Mouse (Mus musculus): ENCODE data around the gene Cnst. TPM values are rescaled to one million over a fixed set of nuclear protein-coding genes. Genes with fewer than 3 reads are reported as not detected.
A peak's percentile ranks its signal among the peaks of the same experiment; 100 is the strongest.

Gene Cnst
- polyA plus RNA-seq, 1 experiment from 2014 or later, result 27.5 TPM

DNA sequence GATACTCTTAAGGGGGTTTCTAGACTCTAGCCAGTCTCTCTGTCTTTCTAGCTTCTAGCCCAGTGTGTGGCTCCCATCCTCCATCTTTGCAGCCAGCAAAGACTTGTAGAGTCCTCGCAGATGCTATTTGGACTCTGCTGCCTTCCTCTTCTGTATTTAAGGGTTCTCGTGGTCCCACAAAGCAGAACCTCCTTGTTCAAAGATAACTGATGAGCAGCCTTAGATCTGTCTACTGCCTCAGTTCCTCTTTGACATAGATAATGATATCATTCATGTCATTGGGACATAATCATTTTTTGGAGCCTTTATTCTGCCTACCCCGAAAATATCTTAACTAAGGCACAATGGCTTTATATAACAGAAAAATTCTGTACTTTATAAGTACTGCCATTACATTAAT lies 36.9 kb downstream of the Cnst start:
- no peaks in the 10 kb centered on the region for H3K27me3 ChIP-seq (ENCODE audit: control insufficient read depth, insufficient read depth, low read length)
- H3K9me3 ChIP-seq (ENCODE audit: control insufficient read depth, low read length), result no peaks in the 10 kb centered on the region
- no peak overlapping the region for H3K27ac ChIP-seq (ENCODE audit: low read depth, low read length)
- peaks cover 7% of the 10 kb centered on the region; the same call in 1 of the 2 replicates for H3K36me3 ChIP-seq (ENCODE audit: control insufficient read depth, insufficient read depth, low read length)
- H3K4me1 ChIP-seq (ENCODE audit: control insufficient read depth, insufficient read depth, low read length), result peaks cover 9% of the 10 kb centered on the region; the same call in 1 of the 2 replicates
- no peak for ATAC-seq (ENCODE audit: low read depth)
- H3K9ac ChIP-seq (replicated peaks; ENCODE audit: low read depth, low read length), result no peak overlapping the region
- H3K4me3 ChIP-seq (ENCODE audit: low read depth, low read length), result no peak overlapping the region
- 92% methylated on average over 3 of the region's 3 CpGs for WGBS
- no peak overlapping the region for H3K4me2 ChIP-seq (ENCODE audit: low read depth, low read length)

DNA sequence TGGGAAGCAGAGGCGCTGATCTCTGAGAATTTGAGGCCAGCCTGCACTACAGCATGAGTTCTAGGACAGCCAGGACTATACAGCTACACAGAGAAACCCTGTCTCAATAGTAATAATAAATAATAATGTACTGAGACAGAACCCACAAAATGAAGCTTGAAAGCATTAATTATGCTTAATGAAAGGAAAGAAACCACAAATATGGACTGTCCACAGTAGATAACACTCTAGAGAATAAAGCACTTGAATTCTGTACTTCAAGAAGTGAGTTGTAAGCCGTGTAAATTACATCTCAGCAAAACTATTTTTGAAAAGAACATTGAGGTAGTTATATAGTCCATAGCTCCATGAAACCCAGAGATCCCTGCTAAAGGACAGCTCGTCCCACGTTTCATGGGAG lies 38.0 kb downstream of the Cnst start:
- WGBS, result 89% methylated on average over 4 of the region's 4 CpGs
- peaks cover 7% of the 10 kb centered on the region; the same call in 1 of the 2 replicates for H3K36me3 ChIP-seq (ENCODE audit: control insufficient read depth, insufficient read depth, low read length)
- no peak for ATAC-seq (ENCODE audit: low read depth)

DNA sequence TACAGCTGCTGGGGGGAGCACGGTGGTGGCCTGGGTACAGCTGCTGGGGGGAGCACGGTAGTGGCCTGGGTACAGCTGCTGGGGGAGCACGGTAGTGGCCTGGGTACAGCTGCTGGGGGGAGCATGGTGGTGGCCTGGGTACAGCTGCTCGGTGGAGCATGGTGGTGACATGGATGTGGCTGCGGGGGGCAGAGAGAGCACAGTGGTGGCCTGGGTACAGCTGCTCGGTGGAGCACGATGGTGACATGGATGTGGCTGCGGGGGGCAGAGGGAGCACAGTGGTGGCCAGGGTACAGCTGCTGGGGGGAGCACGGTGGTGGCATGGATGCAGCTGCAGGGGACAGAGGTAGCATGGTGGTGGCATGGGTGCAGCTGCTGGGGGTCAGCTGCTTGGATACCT lies 39.5 kb downstream of the Cnst start:
- Histone ChIP-seq H3K9ac (replicated peaks; ENCODE audit: low read depth, low read length) (no peak overlapping the region), H3K36me3 (ENCODE audit: control insufficient read depth, insufficient read depth, low read length) (no peaks in the 10 kb centered on the region), H3K4me3 (ENCODE audit: low read depth, low read length) (no peak overlapping the region), H3K4me1 (ENCODE audit: control insufficient read depth, insufficient read depth, low read length) (peaks cover 9% of the 10 kb centered on the region; the same call in 1 of the 2 replicates), H3K9me3 (ENCODE audit: control insufficient read depth, low read length) (no peaks in the 10 kb centered on the region), H3K27ac (ENCODE audit: low read depth, low read length) (no peak overlapping the region), H3K4me2 (ENCODE audit: low read depth, low read length) (no peak overlapping the region), H3K27me3 (ENCODE audit: control insufficient read depth, insufficient read depth, low read length) (no peaks in the 10 kb centered on the region)
- 58% methylated on average over 9 of the region's 9 CpGs for WGBS
- no peak for ATAC-seq (ENCODE audit: low read depth)

More for the DNA sequence above, 38.0 kb downstream of the Cnst start:
- Histone ChIP-seq H3K4me2 (ENCODE audit: low read depth, low read length) (no peak overlapping the region), H3K9me3 (ENCODE audit: control insufficient read depth, low read length) (no peaks in the 10 kb centered on the region), H3K27me3 (ENCODE audit: control insufficient read depth, insufficient read depth, low read length) (no peaks in the 10 kb centered on the region), H3K4me3 (ENCODE audit: low read depth, low read length) (no peak overlapping the region), H3K27ac (ENCODE audit: low read depth, low read length) (no peak overlapping the region), H3K4me1 (ENCODE audit: control insufficient read depth, insufficient read depth, low read length) (peaks cover 9% of the 10 kb centered on the region; the same call in 1 of the 2 replicates), H3K9ac (replicated peaks; ENCODE audit: low read depth, low read length) (no peak overlapping the region)

DNA sequence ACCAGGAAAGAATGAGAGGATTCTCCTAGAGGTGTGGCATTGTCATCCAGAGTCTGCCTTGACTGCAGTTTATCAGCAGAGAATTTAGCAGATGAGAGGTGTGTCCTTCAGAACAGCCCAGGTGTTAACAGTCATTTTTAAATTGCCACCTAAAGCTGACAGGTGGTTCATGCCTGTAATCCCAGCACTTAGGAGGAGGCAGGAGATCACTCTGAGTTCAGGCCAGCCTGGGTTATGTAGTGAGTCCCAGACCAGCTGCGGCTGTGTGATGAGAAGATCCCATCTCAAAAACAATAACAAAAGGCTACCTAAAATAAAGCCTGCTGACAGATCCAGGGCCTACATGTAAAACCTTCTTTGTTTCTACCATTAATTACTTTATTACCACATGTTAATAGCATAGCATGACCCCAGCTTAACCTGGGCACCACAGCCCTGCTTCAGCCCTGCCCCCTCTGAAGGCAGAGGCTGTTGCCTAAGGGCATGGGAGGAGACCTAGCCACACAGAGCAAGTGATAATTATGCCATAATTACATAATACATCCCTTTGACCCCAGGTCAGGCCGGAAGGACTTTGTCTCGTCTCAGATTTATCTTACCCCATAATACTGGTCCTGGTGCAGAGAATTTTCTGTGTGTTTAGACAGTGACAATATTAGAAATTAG lies 40.4 kb downstream of the Cnst start:
- Histone ChIP-seq H3K4me2 (ENCODE audit: low read depth, low read length) (no peak overlapping the region), H3K9me3 (ENCODE audit: control insufficient read depth, low read length) (no peaks in the 10 kb centered on the region), H3K36me3 (ENCODE audit: control insufficient read depth, insufficient read depth, low read length) (no peaks in the 10 kb centered on the region), H3K9ac (replicated peaks; ENCODE audit: low read depth, low read length) (no peak overlapping the region), H3K27ac (ENCODE audit: low read depth, low read length) (no peak overlapping the region), H3K27me3 (ENCODE audit: control insufficient read depth, insufficient read depth, low read length) (no peaks in the 10 kb centered on the region), H3K4me1 (ENCODE audit: control insufficient read depth, insufficient read depth, low read length) (peaks cover 9% of the 10 kb centered on the region; the same call in 1 of the 2 replicates), H3K4me3 (ENCODE audit: low read depth, low read length) (no peak overlapping the region)
- 20% methylated on average over 3 of the region's 3 CpGs for WGBS
- ATAC-seq (ENCODE audit: low read depth), result peak; percentile 38; the same call in 1 of the 2 replicates

DNA sequence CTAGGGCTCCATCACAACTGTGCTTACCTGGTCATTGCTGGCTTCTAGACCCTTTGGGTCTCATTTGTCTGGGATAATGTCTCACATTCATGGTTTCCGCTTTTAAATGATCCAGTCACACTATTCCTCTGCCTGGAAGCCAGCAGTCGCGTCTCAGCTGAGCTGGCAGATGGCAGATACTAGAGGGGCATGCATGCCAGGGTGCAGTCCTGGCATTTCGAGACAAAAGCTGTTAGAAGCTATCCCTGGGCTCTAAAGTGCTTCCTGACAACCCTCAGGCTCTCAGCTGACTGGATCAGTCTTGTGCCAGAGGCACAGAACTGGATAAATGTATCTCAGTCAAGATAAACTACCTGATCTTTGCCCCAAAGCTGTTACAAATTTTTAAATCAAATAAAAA lies 42.1 kb downstream of the Cnst start:
- peaks cover 9% of the 10 kb centered on the region; the same call in 1 of the 2 replicates for H3K4me1 ChIP-seq (ENCODE audit: control insufficient read depth, insufficient read depth, low read length)
- H3K27ac ChIP-seq (ENCODE audit: low read depth, low read length), result no peak overlapping the region
- H3K9me3 ChIP-seq (ENCODE audit: control insufficient read depth, low read length), result no peaks in the 10 kb centered on the region
- 49% methylated on average over 4 of the region's 4 CpGs for WGBS
- no peaks in the 10 kb centered on the region for H3K27me3 ChIP-seq (ENCODE audit: control insufficient read depth, insufficient read depth, low read length)
- H3K9ac ChIP-seq (replicated peaks; ENCODE audit: low read depth, low read length), result no peak overlapping the region
- ATAC-seq (ENCODE audit: low read depth), result peak; percentile 51; the same call in 1 of the 2 replicates
- H3K36me3 ChIP-seq (ENCODE audit: control insufficient read depth, insufficient read depth, low read length), result no peaks in the 10 kb centered on the region
- H3K4me3 ChIP-seq (ENCODE audit: low read depth, low read length), result no peak overlapping the region
- H3K4me2 ChIP-seq (ENCODE audit: low read depth, low read length), result no peak overlapping the region

DNA sequence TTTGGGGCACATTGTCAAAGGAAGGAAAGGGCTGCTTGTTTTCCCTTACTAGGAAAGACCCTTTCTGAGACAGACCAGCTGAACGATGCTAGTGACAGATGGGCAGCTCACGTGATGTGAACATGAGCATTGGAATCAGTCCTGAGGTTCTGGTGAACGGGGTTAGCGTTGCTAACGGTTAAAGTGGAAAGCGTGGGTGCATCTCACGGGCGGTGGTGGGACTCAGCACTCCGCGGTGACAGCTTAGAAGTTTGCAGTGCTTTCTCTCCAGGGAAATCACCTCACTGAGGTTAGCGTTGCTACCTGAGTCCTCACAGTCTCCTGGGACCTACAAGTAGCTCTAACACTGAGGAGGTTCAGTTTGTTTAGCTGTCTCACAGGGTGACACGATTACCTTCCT lies 45.5 kb downstream of the Cnst start:
- Histone ChIP-seq H3K4me3 (ENCODE audit: low read depth, low read length) (no peak overlapping the region), H3K27me3 (ENCODE audit: control insufficient read depth, insufficient read depth, low read length) (no peaks in the 10 kb centered on the region), H3K4me1 (ENCODE audit: control insufficient read depth, insufficient read depth, low read length) (0 out of 2 replicates have a peak, but pooled peaks cover 2% of the 10 kb centered on the region), H3K9me3 (ENCODE audit: control insufficient read depth, low read length) (no peaks in the 10 kb centered on the region), H3K36me3 (ENCODE audit: control insufficient read depth, insufficient read depth, low read length) (no peaks in the 10 kb centered on the region), H3K27ac (ENCODE audit: low read depth, low read length) (no peak overlapping the region), H3K9ac (replicated peaks; ENCODE audit: low read depth, low read length) (no peak overlapping the region), H3K4me2 (ENCODE audit: low read depth, low read length) (no peak overlapping the region)
- ATAC-seq (ENCODE audit: low read depth), result 0 out of 2 replicates have a peak, but pooled peaks have one; percentile 28
- WGBS, result 73% methylated on average over 12 of the region's 12 CpGs

DNA sequence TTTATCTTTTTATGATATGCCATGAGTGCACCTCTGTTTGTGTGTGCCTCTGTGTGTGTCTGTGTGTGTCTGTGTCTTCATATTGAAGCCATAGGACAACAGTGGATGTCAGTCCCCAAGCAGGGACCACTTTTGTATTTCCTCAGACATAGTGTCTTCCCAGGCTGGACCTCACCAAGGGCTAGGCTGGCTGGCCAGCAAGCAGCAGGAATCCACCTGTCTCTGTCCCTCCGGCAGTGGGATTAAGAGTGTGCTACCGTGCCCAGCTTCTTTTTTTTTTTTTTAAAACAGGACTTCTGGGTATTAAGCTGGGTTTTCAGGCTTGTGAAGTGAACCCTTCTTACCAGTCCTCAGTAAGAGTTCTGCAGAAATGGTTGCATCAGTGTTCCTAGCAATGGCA lies 46.0 kb downstream of the Cnst start:
- Histone ChIP-seq H3K4me1 (ENCODE audit: control insufficient read depth, insufficient read depth, low read length) (no peaks in the 10 kb centered on the region), H3K9me3 (ENCODE audit: control insufficient read depth, low read length) (no peaks in the 10 kb centered on the region), H3K27me3 (ENCODE audit: control insufficient read depth, insufficient read depth, low read length) (no peaks in the 10 kb centered on the region), H3K36me3 (ENCODE audit: control insufficient read depth, insufficient read depth, low read length) (no peaks in the 10 kb centered on the region), H3K9ac (replicated peaks; ENCODE audit: low read depth, low read length) (no peak overlapping the region), H3K4me2 (ENCODE audit: low read depth, low read length) (no peak overlapping the region), H3K27ac (ENCODE audit: low read depth, low read length) (no peak overlapping the region), H3K4me3 (ENCODE audit: low read depth, low read length) (no peak overlapping the region)
- no peak for ATAC-seq (ENCODE audit: low read depth)
- WGBS, result 92% methylated on average over 2 of the region's 2 CpGs

DNA sequence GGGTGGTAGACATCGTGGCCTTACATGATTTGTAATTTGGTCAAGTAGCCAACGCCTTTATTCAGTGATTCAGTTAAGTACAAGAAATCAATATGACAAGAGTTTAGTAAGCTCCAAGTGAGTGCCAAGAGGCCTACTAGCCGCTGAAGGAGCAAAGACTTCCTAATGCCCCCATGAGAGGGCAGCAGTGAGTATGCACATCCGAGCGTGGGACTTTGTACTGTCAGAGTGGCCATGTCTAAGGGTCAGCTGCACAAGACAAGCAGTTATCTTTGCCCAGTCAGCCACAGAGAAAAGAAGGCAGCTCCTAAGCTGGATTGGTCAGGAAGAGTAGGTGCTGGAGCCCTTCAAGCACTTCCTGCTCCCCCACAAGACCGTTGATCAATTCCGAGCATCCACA lies 46.8 kb downstream of the Cnst start:
- ATAC-seq (ENCODE audit: low read depth), result no peak

DNA sequence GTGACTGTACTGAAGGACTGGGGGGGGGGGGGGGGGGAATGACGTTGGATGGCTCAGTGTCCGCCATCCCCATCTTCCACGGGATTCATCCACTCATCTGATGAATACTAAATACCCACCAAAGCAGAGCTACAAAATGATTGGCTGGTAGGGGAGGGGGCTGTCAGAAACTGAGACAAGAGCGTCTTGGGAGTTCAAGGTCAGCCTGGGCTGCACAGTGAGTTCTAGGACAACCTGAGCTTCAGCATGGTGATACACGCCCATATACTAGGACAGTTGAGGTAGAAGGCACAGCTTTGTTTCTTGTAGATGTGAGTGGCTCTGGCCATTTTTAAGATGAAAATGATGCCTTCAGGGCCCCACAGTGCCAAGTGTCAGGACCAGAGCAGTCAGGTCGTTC lies 52.2 kb downstream of the Cnst start:
- no peaks in the 10 kb centered on the region for H3K27me3 ChIP-seq (ENCODE audit: control insufficient read depth, insufficient read depth, low read length)
- no peak overlapping the region for H3K27ac ChIP-seq (ENCODE audit: low read depth, low read length)
- H3K9me3 ChIP-seq (ENCODE audit: control insufficient read depth, low read length), result no peaks in the 10 kb centered on the region
- H3K4me3 ChIP-seq (ENCODE audit: low read depth, low read length), result no peak overlapping the region
- ATAC-seq (ENCODE audit: low read depth), result no peak
- no peaks in the 10 kb centered on the region for H3K36me3 ChIP-seq (ENCODE audit: control insufficient read depth, insufficient read depth, low read length)
- no peaks in the 10 kb centered on the region for H3K4me1 ChIP-seq (ENCODE audit: control insufficient read depth, insufficient read depth, low read length)
- H3K9ac ChIP-seq (replicated peaks; ENCODE audit: low read depth, low read length), result no peak overlapping the region
- 93% methylated on average over 6 of the region's 6 CpGs for WGBS
- no peak overlapping the region for H3K4me2 ChIP-seq (ENCODE audit: low read depth, low read length)

More for the DNA sequence above, 46.8 kb downstream of the Cnst start:
- Histone ChIP-seq H3K9me3 (ENCODE audit: control insufficient read depth, low read length) (no peaks in the 10 kb centered on the region), H3K9ac (replicated peaks; ENCODE audit: low read depth, low read length) (no peak overlapping the region), H3K27me3 (ENCODE audit: control insufficient read depth, insufficient read depth, low read length) (no peaks in the 10 kb centered on the region), H3K4me3 (ENCODE audit: low read depth, low read length) (no peak overlapping the region), H3K4me2 (ENCODE audit: low read depth, low read length) (no peak overlapping the region), H3K4me1 (ENCODE audit: control insufficient read depth, insufficient read depth, low read length) (no peaks in the 10 kb centered on the region), H3K36me3 (ENCODE audit: control insufficient read depth, insufficient read depth, low read length) (no peaks in the 10 kb centered on the region), H3K27ac (ENCODE audit: low read depth, low read length) (no peak overlapping the region)
- 72% methylated on average over 7 of the region's 7 CpGs for WGBS

All from neural tube, embryonic 14.5 days (tissue).